Mouse (Mus musculus): ENCODE measurements around the gene Rnf141. TPM values are rescaled to one million over a fixed set of nuclear protein-coding genes. Genes with fewer than 3 reads are reported as not detected.

The Rnf141 gene
- 10 to 100 TPM; 12.7 to 13.7 TPM for total RNA-seq (2021)
- long read RNA-seq, experiment 1, full-length matches to known transcripts = 4 of 6 reads
- long read RNA-seq, experiment 1, partial matches to known transcripts = 0 of 6 reads
- long read RNA-seq, experiment 1, other reads (novel, unspliced or antisense) = 2 of 6 reads
- long read RNA-seq, experiment 2, full-length matches to known transcripts = 5 of 6 reads
- long read RNA-seq, experiment 2, partial matches to known transcripts = 0 of 6 reads
- long read RNA-seq, experiment 2, other reads (novel, unspliced or antisense) = 1 of 6 reads

GRCm38 (mm10) chr7:110843916-110844874 lies at the start of gene Rnf141:
Gene Rnf141 (minus strand): TSS chr7:110844457.
- peak; percentile 92 for DNase-seq
- intact Hi-C loops (cut with DNase I; ENCODE audit: low total_unique reads) = no loop called here

GRCm38 (mm10) chr7:110891501-110891986 lies 47.3 kb upstream of the Rnf141 start:
- intact Hi-C loops (cut with DNase I; ENCODE audit: low total_unique reads) = no loop called here
- DNase-seq = peak; percentile 30

DNA sequence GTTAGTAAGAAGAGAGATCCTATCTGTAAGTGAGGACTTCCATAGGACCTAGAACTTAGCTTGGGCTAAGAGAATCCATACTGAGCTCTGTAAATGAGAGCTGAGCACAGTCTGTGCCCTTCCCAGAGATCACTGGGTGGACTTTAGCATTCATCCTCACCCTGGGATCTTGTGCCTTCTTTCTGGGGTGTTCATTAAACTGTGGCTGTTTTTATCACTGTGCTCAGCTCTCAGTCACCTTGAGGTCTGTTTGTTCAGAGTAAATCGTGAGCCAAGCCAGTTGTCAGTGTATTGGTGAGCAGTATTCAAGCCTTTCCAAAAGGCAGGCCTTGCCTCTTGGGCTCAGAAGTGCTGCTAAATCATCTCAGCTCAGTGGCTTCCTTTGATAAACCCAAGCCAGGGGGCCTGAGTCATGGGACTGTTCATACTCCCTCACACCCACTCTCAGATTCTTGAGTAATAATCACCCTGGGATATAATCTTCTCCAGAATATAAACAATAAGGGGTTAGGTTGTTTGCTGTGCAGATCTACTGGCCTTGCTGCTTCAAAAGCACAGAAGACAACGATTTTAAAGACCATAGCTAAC lies 37.6 kb upstream of the Rnf141 start:
- intact Hi-C loops (cut with DNase I; ENCODE audit: low total_unique reads) = no loop called here
- no peak for DNase-seq

DNA sequence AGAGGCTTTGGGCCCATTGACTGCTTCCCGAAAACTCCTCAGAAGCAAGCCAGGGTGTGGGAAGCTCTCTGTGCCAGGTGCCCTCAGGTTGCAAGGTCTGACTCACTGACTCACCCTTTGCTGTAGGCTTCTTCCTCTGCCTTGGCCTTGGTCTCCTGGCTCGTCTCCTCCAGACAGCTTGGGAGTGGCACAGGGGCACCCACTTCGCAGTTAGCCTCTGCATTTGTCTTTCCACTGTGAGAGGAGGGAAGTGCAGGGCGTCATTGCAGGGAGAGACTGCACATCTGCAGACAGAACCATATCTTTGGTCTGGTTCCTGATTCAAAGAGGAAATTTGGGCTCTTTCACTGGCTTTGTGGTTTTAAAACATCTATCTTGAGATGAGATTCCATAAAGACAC lies 33.8 kb upstream of the Rnf141 start:
- no peak for DNase-seq
- intact Hi-C loops (cut with DNase I; ENCODE audit: low total_unique reads) = no loop called here

DNA sequence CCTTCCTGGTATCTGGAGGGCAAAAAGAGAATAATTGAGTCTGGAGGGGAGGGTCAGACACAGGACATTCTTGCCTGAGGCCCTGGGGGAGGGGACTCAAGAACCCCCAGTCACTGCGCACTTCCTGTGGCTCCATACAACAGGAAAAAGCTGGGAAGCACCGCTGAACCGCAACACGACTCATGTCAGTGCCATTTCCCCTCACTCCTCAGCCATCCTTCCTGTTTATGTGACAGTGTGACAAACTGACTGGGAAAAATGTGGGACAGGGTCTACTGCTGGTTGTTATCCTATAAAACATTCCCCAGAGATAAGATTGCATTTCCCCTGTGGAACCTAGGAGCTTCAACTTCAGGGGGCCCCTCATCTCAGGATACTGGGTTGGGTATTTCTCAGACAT lies 32.7 kb upstream of the Rnf141 start:
- intact Hi-C loops (cut with DNase I; ENCODE audit: low total_unique reads) = no loop called here
- DNase-seq = no peak

GRCm38 (mm10) chr7:110868807-110869206 lies 24.6 kb upstream of the Rnf141 start:
- intact Hi-C loops (cut with DNase I; ENCODE audit: low total_unique reads) = no loop called here
- no peak for DNase-seq

DNA sequence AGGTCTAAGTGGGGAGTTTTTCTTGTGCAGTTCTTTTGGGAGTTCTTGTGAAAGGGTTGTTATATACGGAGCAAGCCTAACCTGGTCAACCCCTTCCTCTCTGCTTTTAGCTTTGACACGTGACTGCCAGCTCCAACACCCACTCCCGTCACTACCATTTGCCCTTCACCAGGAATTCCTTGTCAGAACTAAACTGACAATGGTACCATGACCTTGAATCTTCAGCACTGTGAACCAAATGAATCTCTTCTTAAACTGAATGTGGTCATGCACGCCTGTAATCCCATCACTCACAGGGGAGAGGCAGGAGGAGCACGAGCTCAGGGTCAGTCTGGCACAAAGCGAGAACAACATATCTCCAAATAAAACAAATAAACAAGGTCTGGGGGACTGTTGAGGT lies 22.9 kb upstream of the Rnf141 start:
- intact Hi-C loops (cut with DNase I; ENCODE audit: low total_unique reads) = no loop called here
- no peak for DNase-seq

DNA sequence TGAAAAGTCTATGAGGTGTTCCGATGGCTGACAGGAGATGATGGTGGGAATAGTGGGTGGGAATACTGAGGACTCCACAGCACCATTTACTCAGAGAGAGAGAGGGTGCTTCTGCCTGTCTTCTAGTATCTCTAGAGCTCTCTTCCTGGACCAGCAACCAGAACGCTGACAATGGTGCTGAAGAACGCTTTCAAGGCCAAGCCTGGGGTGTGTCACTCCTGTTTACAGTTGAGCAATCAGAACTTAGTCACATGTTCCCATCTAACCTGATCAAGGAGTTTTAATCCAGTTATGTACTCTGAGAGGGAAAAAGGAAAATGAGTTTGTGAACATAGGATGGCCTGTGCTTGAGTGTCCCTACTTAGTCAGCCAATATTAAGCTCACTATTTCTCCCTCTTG lies 21.8 kb upstream of the Rnf141 start:
- intact Hi-C loops (cut with DNase I; ENCODE audit: low total_unique reads) = no loop called here
- DNase-seq = no peak

- intact Hi-C loops (cut with DNase I; ENCODE audit: low total_unique reads) = no loop called here
- no peak for DNase-seq
Observed at GRCm38 (mm10) chr7:110865570-110865969, 21.3 kb upstream of the Rnf141 start.

DNA sequence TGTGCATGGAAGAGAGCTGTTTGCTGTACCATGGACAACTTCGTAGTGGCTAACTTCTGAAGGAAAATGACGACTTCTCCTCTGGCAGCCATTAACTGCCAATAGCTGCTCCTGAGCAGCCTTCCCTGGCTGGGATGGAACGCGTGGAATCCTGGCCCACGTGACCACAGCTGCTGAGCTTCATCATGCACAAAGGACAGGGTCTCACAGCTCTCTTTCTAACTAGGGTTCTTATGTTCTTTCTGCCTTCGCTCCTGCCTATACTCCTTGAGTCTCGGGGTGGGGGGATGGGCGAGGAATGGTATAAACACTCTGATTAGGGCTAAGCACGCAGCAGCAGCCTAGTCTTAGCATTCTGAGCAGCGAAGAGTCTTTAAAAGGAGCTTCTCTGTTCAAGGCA lies 20.8 kb upstream of the Rnf141 start:
- no peak for DNase-seq
- intact Hi-C loops (cut with DNase I; ENCODE audit: low total_unique reads) = no loop called here

DNA sequence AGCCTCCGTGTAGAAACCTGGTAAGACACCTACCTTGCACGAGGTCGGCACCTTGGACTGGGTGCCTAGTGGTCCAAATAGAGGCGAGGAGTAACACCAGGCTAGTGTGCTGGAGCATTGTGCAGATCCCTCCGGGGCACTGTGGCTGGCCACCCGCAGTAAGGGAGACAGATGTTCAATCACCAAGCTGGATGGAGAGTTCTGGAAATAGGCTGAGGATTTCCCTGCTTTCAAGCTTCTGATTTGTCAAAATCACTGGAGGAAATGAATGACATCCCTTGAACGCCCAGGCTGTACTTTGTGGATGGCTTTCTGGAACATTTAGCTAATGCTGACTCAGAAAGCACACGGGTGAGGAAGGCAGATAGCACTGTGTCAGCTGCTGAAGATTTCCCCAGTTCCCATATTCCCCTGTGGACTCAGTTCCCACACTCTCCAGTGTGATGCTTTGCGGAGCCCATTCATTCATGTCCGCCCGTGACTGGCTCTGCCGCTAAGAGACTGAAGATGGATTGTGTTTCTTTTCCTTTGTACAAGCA lies 18.6 kb upstream of the Rnf141 start, which contains the start of gene Lyve1:
Gene Lyve1 (minus strand): TSS at position 489 of the 539 bp plus-strand sequence.
- intact Hi-C loops (cut with DNase I; ENCODE audit: low total_unique reads) = no loop called here
- no peak for DNase-seq

DNA sequence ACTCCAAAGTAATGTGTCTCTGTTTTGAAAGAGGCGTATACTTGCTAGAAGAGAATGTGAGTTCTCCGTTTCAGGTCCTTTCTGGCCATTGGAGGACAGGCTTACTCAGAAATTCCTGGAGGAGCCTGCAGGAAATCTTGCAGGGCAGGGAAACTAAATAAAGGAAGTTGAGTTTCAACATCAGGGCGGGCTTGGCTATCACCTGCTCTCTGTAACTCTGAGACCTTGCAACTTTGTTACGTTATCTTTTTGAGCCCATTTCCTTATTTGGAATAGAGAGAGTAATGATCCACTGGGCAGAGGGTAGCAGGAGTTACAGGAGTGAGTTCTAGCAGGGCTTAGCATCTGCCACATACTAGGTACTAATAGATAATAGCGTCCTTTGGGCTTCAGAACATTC lies 15.9 kb upstream of the Rnf141 start:
- intact Hi-C loops (cut with DNase I; ENCODE audit: low total_unique reads) = no loop called here
- DNase-seq = no peak

- intact Hi-C loops (cut with DNase I; ENCODE audit: low total_unique reads) = no loop called here
- no peak for DNase-seq
Observed at GRCm38 (mm10) chr7:110855604-110856003, 11.3 kb upstream of the Rnf141 start.

GRCm38 (mm10) chr7:110854927-110855546 lies 10.8 kb upstream of the Rnf141 start:
- intact Hi-C loops (cut with DNase I; ENCODE audit: low total_unique reads) = no loop called here
- no peak for DNase-seq

- intact Hi-C loops (cut with DNase I; ENCODE audit: low total_unique reads) = no loop called here
- no peak for DNase-seq
Observed at GRCm38 (mm10) chr7:110854519-110854918, 10.3 kb upstream of the Rnf141 start.

DNA sequence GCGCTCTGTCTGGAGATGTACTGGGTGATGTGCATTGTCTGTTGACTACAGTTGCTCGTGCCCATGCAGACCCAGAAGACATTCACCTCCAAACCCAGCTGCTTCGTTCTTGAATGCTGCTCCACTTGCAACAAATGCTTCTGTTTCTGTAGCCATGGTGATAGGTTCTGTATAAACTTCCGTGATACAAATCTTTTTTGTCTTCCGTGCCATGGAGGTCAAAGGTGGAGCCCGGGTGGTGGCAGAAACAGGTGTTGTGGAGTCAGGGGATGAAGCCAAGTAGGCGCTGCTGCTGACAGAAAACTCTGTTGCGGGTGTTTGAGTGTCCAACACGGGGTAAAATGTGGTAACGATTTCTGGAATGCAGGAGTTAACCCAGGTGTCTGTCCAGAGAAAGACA lies 9.4 kb upstream of the Rnf141 start:
- no peak for DNase-seq
- intact Hi-C loops (cut with DNase I; ENCODE audit: low total_unique reads) = no loop called here

- DNase-seq = no peak
- intact Hi-C loops (cut with DNase I; ENCODE audit: low total_unique reads) = no loop called here
Observed at GRCm38 (mm10) chr7:110851541-110852203, 7.4 kb upstream of the Rnf141 start.

- DNase-seq = no peak
- intact Hi-C loops (cut with DNase I; ENCODE audit: low total_unique reads) = no loop called here
Observed at GRCm38 (mm10) chr7:110848371-110848770, 4.1 kb upstream of the Rnf141 start.

DNA sequence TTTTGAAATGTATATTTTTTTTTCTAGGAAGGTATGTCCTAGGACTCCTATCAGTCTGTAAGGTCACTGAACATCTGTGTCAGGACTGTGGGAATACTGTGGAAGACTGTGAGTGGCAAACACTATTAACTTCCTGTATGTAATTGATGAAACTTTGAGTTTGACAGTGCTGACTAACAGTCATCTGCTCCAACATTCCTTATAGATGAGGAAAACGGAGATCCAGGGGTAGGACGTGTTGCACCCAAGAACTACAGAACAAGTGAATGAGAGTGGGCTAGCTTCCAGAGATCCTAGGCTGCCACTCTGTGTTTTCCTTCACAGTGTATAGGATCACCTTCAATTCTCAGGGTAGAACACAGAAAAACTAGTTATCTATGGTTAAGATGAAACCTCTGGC lies 3.1 kb upstream of the Rnf141 start:
- no peak for DNase-seq
- intact Hi-C loops (cut with DNase I; ENCODE audit: low total_unique reads) = no loop called here

All from gastrocnemius, postnatal 14 days (tissue).